In the genomic region with DNA sequence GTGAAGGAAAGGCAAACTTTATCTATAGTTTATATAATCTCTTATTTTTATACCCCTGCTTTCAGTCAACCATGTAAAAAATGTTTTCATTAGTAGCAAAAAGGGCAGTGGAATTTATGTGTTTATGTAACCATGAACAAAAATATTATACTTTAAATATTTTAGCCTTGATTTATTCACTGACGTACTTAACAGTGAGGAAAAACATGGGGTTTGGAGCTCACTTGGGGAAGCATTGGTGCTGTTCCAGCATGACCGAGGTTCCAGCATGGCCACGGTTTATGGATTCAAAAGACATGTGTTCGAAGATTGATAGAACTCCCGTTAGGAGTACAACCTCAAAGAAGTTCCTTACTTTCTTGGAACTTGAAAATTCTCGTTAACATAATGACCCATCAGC, we compare ENCODE assay signal across 30 mouse cellular contexts. TPM values are rescaled to one million over a fixed set of nuclear protein-coding genes. Genes with fewer than 3 reads are reported as not detected.
DNase-seq lines count a peak whose midpoint lies in the region; ATAC-seq and TF ChIP-seq lines count a peak whose summit lies in the region.
"Had no signal": no experiment of that assay in that cellular context is flagged by ENCODE, and none has a peak within 500 bp of the region (broad histone marks: within the 10 kb centered on the region; RNA-seq: fewer than 3 reads in every experiment).

No protein-coding gene starts in this region.

- no peak overlapping the region for H3K9ac ChIP-seq in lung, embryonic 16.5 days (ENCODE audit: low read length)
- H3K9ac ChIP-seq in intestine, embryonic 16.5 days (ENCODE audit: low read depth, low read length), result no peak overlapping the region
- H3K9ac ChIP-seq in stomach, embryonic 15.5 days, result no peak overlapping the region
- H3K9ac ChIP-seq: forebrain, embryonic 13.5 days; hindbrain, embryonic 15.5 days; kidney, embryonic 15.5 days; liver, embryonic 14.5 days; midbrain, embryonic 12.5 days; neural tube, embryonic 13.5 days had no signal

- 54% methylated on average over 6 of the region's 6 CpGs for WGBS in lung, embryonic 16.5 days
- 69% methylated on average over 6 of the region's 6 CpGs for WGBS in lung, adult 2 months
- WGBS in intestine, embryonic 16.5 days, result 61% methylated on average over 6 of the region's 6 CpGs
- 49% methylated on average over 6 of the region's 6 CpGs for WGBS in stomach, embryonic 15.5 days

- no peaks in the 10 kb centered on the region for H3K9me3 ChIP-seq in lung, embryonic 16.5 days (ENCODE audit: control insufficient read depth, low read length)
- H3K9me3 ChIP-seq in intestine, embryonic 16.5 days (ENCODE audit: control insufficient read depth, low read length), result no peaks in the 10 kb centered on the region
- H3K9me3 ChIP-seq in stomach, embryonic 15.5 days, result no peaks in the 10 kb centered on the region
- H3K9me3 ChIP-seq: forebrain, embryonic 13.5 days; hindbrain, embryonic 10.5 days; hindbrain, embryonic 15.5 days; kidney, embryonic 15.5 days; midbrain, embryonic 12.5 days; neural tube, embryonic 13.5 days had no signal

- no peaks in the 10 kb centered on the region for H3K36me3 ChIP-seq in lung, embryonic 16.5 days (ENCODE audit: control insufficient read depth, insufficient read depth, low read length)
- H3K36me3 ChIP-seq in intestine, embryonic 16.5 days (ENCODE audit: control insufficient read depth, insufficient read depth, low read length), result no peaks in the 10 kb centered on the region
- no peaks in the 10 kb centered on the region for H3K36me3 ChIP-seq in stomach, embryonic 15.5 days
- H3K36me3 ChIP-seq: hindbrain, embryonic 10.5 days; hindbrain, embryonic 15.5 days; kidney, embryonic 15.5 days; midbrain, embryonic 12.5 days; neural tube, embryonic 13.5 days had no signal

- no peak overlapping the region for H3K4me2 ChIP-seq in lung, embryonic 16.5 days (ENCODE audit: low read depth, low read length)
- no peak overlapping the region for H3K4me2 ChIP-seq in intestine, embryonic 16.5 days (ENCODE audit: low read depth, low read length)
- no peak overlapping the region for H3K4me2 ChIP-seq in stomach, embryonic 15.5 days
- H3K4me2 ChIP-seq: forebrain, embryonic 13.5 days; hindbrain, embryonic 15.5 days; kidney, embryonic 15.5 days; midbrain, embryonic 12.5 days; neural tube, embryonic 13.5 days had no signal

- H3K27ac ChIP-seq in lung, embryonic 16.5 days (ENCODE audit: low read length), result peak overlapping the region; percentile 50
- H3K27ac ChIP-seq in intestine, embryonic 16.5 days (ENCODE audit: low read length), result peak overlapping the region; percentile 8; the same call in 1 of the 2 replicates
- peak overlapping the region; percentile 58 for H3K27ac ChIP-seq in stomach, embryonic 15.5 days
- H3K27ac ChIP-seq: forebrain, embryonic 13.5 days; hindbrain, embryonic 10.5 days; hindbrain, embryonic 15.5 days; liver, embryonic 14.5 days; midbrain, embryonic 12.5 days; neural tube, embryonic 13.5 days had no signal

- H3K4me1 ChIP-seq in lung, embryonic 16.5 days (replicated peaks; ENCODE audit: control insufficient read depth, insufficient read depth, low read length), result peaks cover 11% of the 10 kb centered on the region
- H3K4me1 ChIP-seq in lung, adult 2 months (ENCODE audit: control insufficient read depth, insufficient read depth, low read length), result peaks cover 3% of the 10 kb centered on the region; the same call in 1 of the 2 replicates
- peaks cover 16% of the 10 kb centered on the region for H3K4me1 ChIP-seq in intestine, embryonic 16.5 days (ENCODE audit: control insufficient read depth, insufficient read depth, low read length)
- H3K4me1 ChIP-seq in stomach, embryonic 15.5 days, result peaks cover 16% of the 10 kb centered on the region; the same call in 1 of the 2 replicates

- no peak overlapping the region for H3K4me3 ChIP-seq in lung, embryonic 16.5 days (ENCODE audit: low read length)
- H3K4me3 ChIP-seq in lung, adult 2 months (replicated peaks; ENCODE audit: extremely low read depth, low read depth, low read length), result no peak overlapping the region
- H3K4me3 ChIP-seq in intestine, embryonic 16.5 days (ENCODE audit: low read length), result no peak overlapping the region
- no peak overlapping the region for H3K4me3 ChIP-seq in stomach, embryonic 15.5 days (replicated peaks)
- H3K4me3 ChIP-seq: erythroblast, embryonic 14.5 days; forebrain, embryonic 13.5 days; hindbrain, embryonic 10.5 days; hindbrain, embryonic 15.5 days; kidney, embryonic 15.5 days; midbrain, embryonic 12.5 days; neural tube, embryonic 13.5 days had no signal

- H3K27me3 ChIP-seq in lung, embryonic 16.5 days (ENCODE audit: control insufficient read depth, insufficient read depth, low read depth, low read length), result no peaks in the 10 kb centered on the region
- no peaks in the 10 kb centered on the region for H3K27me3 ChIP-seq in intestine, embryonic 16.5 days (replicated peaks; ENCODE audit: control insufficient read depth, insufficient read depth, low read length)
- no peaks in the 10 kb centered on the region for H3K27me3 ChIP-seq in stomach, embryonic 15.5 days (replicated peaks)
- H3K27me3 ChIP-seq: forebrain, embryonic 13.5 days; hindbrain, embryonic 15.5 days; midbrain, embryonic 12.5 days had no signal

- TF ChIP-seq POLR2A in lung, adult 2 months (IDR thresholded peaks at IDR 0.05; ENCODE audit: borderline replicate concordance, extremely low read depth, low read depth, low read length), result no peak

- no peak for TF ChIP-seq CTCF in lung, adult 2 months (IDR thresholded peaks at IDR 0.05; ENCODE audit: insufficient read depth, low read length)

- peak; percentile 59 for DNase-seq in kidney, postnatal 10 days
- no peak for DNase-seq in kidney, adult 11 months
- no peak for DNase-seq in lung, adult 2 months
- DNase-seq in T-cell, adult 2 months (ENCODE audit: low spot score), result no peak
- DNase-seq: adrenal gland, postnatal 10 days; B cell, adult 2 months; cerebellum, adult 11-12 months; cerebellum, adult 9-11 months; gastrocnemius, postnatal 14 days; heart, postnatal 14 days; liver; right cerebral cortex, postnatal 4 days; thymus, adult 2 months; thymus, postnatal 36 days had no signal

- peak; percentile 65; the same call in 1 of the 2 replicates for ATAC-seq in lung, embryonic 16.5 days (ENCODE audit: low read depth)
- ATAC-seq in intestine, embryonic 16.5 days, result no peak
- no peak for ATAC-seq in stomach, embryonic 15.5 days (ENCODE audit: insufficient read depth, low FRiP score, low read depth)
- ATAC-seq: activated CD4-positive, CD25-positive, alpha-beta regulatory T cell, adult 4 months; forebrain, embryonic 13.5 days; inflammation-experienced regulatory T-cells, adult 6 months had no signal

RNA-seq across cellular contexts. Expression of a gene that starts 10.1 kb away (rescaled TPM):
- polyA plus RNA-seq in lung, embryonic 16.5 days (2015; fragmentation: Nextera tagmentation; extraction: Ambion mirVana), result 152 and 166 TPM in 2 replicates
- 11.6 and 24.4 TPM in 2 replicates for polyA plus RNA-seq in lung, adult 2 months (2012; rRNA removed)
- 149 and 162 TPM in 2 replicates for polyA plus RNA-seq in intestine, embryonic 16.5 days (2015; fragmentation: Nextera tagmentation; extraction: Ambion mirVana)
- 241 and 244 TPM in 2 replicates for polyA plus RNA-seq in stomach, embryonic 15.5 days (2015; fragmentation: Nextera tagmentation; extraction: Ambion mirVana)

RNA-seq across cellular contexts. Expression of a gene that starts 29.0 kb away (rescaled TPM):
- polyA plus RNA-seq in lung, embryonic 16.5 days (2015; fragmentation: Nextera tagmentation; extraction: Ambion mirVana), result 2.0 and 2.4 TPM in 2 replicates
- polyA plus RNA-seq in lung, adult 2 months (2012; rRNA removed), result 4.2 and 5.1 TPM in 2 replicates
- polyA plus RNA-seq in intestine, embryonic 16.5 days (2015; fragmentation: Nextera tagmentation; extraction: Ambion mirVana), result 0.66 and 0.81 TPM in 2 replicates
- 0.46 and 0.77 TPM in 2 replicates for polyA plus RNA-seq in stomach, embryonic 15.5 days (2015; fragmentation: Nextera tagmentation; extraction: Ambion mirVana)
- polyA plus RNA-seq: activated CD4-positive, CD25-positive, alpha-beta regulatory T cell, adult 4 months; erythroblast, embryonic 14.5 days; inflammation-experienced regulatory T-cells, adult 6 months; liver, embryonic 14.5 days; spleen, adult 2 months had no signal

RNA-seq across cellular contexts. Expression of a gene that starts 29.9 kb away (rescaled TPM):
- 1.6 and 2.9 TPM in 2 replicates for polyA plus RNA-seq in lung, embryonic 16.5 days (2015; fragmentation: Nextera tagmentation; extraction: Ambion mirVana)
- 43.2 and 46.8 TPM in 2 replicates for polyA plus RNA-seq in lung, adult 2 months (2012; rRNA removed)
- 0.62 and 0.98 TPM in 2 replicates for polyA plus RNA-seq in intestine, embryonic 16.5 days (2015; fragmentation: Nextera tagmentation; extraction: Ambion mirVana)
- polyA plus RNA-seq in stomach, embryonic 15.5 days (2015; fragmentation: Nextera tagmentation; extraction: Ambion mirVana), result 0.45 and 0.48 TPM in 2 replicates
- polyA plus RNA-seq: activated CD4-positive, CD25-positive, alpha-beta regulatory T cell, adult 4 months; erythroblast, embryonic 14.5 days; inflammation-experienced regulatory T-cells, adult 6 months had no signal

RNA-seq across cellular contexts. Expression of a gene that starts 47.9 kb away (rescaled TPM):
- 0.28 TPM in 1 of 2 replicates, not detected in the other for polyA plus RNA-seq in lung, embryonic 16.5 days (2015; fragmentation: Nextera tagmentation; extraction: Ambion mirVana)
- 0.90 and 1.1 TPM in 2 replicates for polyA plus RNA-seq in lung, adult 2 months (2012; rRNA removed)
- polyA plus RNA-seq in intestine, embryonic 16.5 days (2015; fragmentation: Nextera tagmentation; extraction: Ambion mirVana), result not detected in 2 replicates
- 0.15 and 0.35 TPM in 2 replicates for polyA plus RNA-seq in stomach, embryonic 15.5 days (2015; fragmentation: Nextera tagmentation; extraction: Ambion mirVana)
- polyA plus RNA-seq: activated CD4-positive, CD25-positive, alpha-beta regulatory T cell, adult 4 months; erythroblast, embryonic 14.5 days; forebrain, embryonic 13.5 days; heart, embryonic 14.5 days; hindbrain, embryonic 10.5 days; hindbrain, embryonic 15.5 days; inflammation-experienced regulatory T-cells, adult 6 months; limb, embryonic 11.5 days; midbrain, embryonic 12.5 days; neural tube, embryonic 13.5 days had no signal

Comparison
In these comparisons a context has a peak if more than half of its experiments do, and no peak if none do; other contexts are left out.
1. RNA of a gene that starts 29.9 kb away (polyA plus RNA-seq): 43.2 to 46.8 TPM in lung, adult 2 months; 1.6 to 2.9 TPM in lung, embryonic 16.5 days, 0.62 to 0.98 TPM in intestine, embryonic 16.5 days and 0.45 to 0.48 TPM in stomach, embryonic 15.5 days; every median in the first group is over 10 times any median in the second.
2. H3K27ac ChIP-seq: peak in every context shown above with its lines; median percentile 58 in stomach, embryonic 15.5 days; 50 in lung, embryonic 16.5 days; 8 in intestine, embryonic 16.5 days.